Mouse (Mus musculus) ES-E14 (cell line): Measurements from ENCODE around the gene Zfp385c.

Source experiments
- CHD2 ChIP-seq: IDR thresholded peaks from 2 replicates; pipeline ENCODE4 v1.6.1; 2014; ENCODE audit warnings: mild to moderate bottlenecking, low read depth, low read length, inconsistent platforms
- ZC3H11A ChIP-seq: IDR thresholded peaks from 2 replicates; pipeline ENCODE4 v1.6.1; 2012; ENCODE audit warnings: low read depth, mild to moderate bottlenecking, inconsistent platforms, low read length, borderline replicate concordance
- ZNF384 ChIP-seq: IDR thresholded peaks from 2 replicates; pipeline ENCODE4 v1.6.1; 2012; ENCODE audit warnings: low read depth, low read length, inconsistent platforms

DNA sequence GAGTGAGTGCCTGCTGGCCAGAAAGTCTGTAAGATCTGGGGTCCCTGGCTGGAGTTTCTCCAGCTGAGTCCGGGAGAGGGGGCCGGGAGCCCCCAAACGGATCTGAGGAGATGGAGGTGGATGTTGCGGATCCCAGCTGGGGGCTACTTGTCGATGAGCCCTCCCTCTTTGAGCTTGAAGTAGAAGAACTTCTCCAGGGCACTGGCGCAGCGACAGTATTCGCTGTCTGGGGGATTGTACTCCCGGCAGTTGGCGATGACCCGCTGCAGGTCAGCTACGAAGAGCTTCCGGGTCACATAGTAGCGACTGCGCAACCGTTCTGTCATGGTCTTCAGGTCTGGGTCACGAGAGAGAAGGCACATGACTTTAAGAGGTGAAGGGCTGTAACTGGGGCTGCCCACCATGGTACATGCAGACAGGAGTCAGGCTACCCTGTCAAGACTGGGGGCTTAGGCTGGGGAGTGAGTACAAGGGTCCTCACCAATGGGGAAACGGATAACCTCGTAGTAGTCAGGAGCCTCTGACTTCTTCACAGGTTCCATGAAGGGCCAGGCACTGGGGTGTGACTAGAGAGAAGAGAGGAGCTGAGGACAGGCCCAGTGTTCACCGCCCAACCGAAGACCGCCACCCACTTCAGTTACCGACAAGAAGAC, 13.0 kb upstream of the Zfp385c start:
- TF ChIP-seq ZC3H11A = no peak
- TF ChIP-seq ZNF384 = no peak
- TF ChIP-seq CHD2 = no peak
